Mouse (Mus musculus) megakaryocyte, adult 5-6 weeks (primary cell): Measurements from ENCODE around the gene Cir1. TPM values are rescaled to one million over a fixed set of nuclear protein-coding genes. Genes with fewer than 3 reads are reported as not detected.

Experiments
- total RNA-seq, 2 experiments: library from RNA; stranded (forward) in 1 of 2; stranded (reverse) in 1 of 2; fragments of 153-499, 151-499 nt in 1 of 2; fragments of 221-1000, 200-1000 nt in 1 of 2; gene quantifications; 2 replicates each; pipeline versions ENCODE4 v1.2.3 to v1.2.4; 2015 to 2017

The Cir1 gene
- total RNA-seq, 2 experiments from 2014 or later, result 13.6 to 15.2 TPM

Other genes starting within 250 kb of the Cir1 start
- 85.1 and 87.6 TPM in 2 replicates for gene Ola1, start 93.8 kb downstream of the Cir1 start, total RNA-seq (2015)
- 82.6 and 89.2 TPM in 2 replicates for gene Ola1, start 93.8 kb downstream of the Cir1 start, total RNA-seq (2017)
- not detected in 2 replicates for gene Sp9, start 40.8 kb downstream of the Cir1 start, total RNA-seq (2015)
- gene Sp9, start 40.8 kb downstream of the Cir1 start, total RNA-seq (2017), result not detected in 2 replicates
- 9.0 and 9.5 TPM in 2 replicates for gene Scrn3, start 100 bp downstream of the Cir1 start, total RNA-seq (2015)
- gene Scrn3, start 100 bp downstream of the Cir1 start, total RNA-seq (2017), result 8.0 and 15.7 TPM in 2 replicates
- gene Gpr155, start 73.9 kb upstream of the Cir1 start, total RNA-seq (2015), result 3.2 and 6.0 TPM in 2 replicates
- gene Gpr155, start 73.9 kb upstream of the Cir1 start, total RNA-seq (2017), result 2.5 and 6.3 TPM in 2 replicates
- gene Wipf1, start 217.0 kb upstream of the Cir1 start, total RNA-seq (2015), result 123 and 139 TPM in 2 replicates
- 37.4 and 55.2 TPM in 2 replicates for gene Wipf1, start 217.0 kb upstream of the Cir1 start, total RNA-seq (2017)